ENCODE assay signal across 8 mouse cellular contexts in genomic region chr7:46846486-46847244, GRCm38 (mm10). TPM values are rescaled to one million over a fixed set of nuclear protein-coding genes. Genes with fewer than 3 reads are reported as not detected.
DNase-seq lines count a peak whose midpoint lies in the region; ATAC-seq and TF ChIP-seq lines count a peak whose summit lies in the region.

No protein-coding gene starts in this region.

- H3K4me3 ChIP-seq in C2C12 (ENCODE audit: insufficient read depth, poor library complexity, severe bottlenecking), result peak overlapping the region; percentile 72
- H3K4me3 ChIP-seq in embryonic facial prominence, embryonic 13.5 days, result peak overlapping the region; percentile 83
- peak overlapping the region; percentile 83 for H3K4me3 ChIP-seq in kidney, adult 2 months (ENCODE audit: insufficient read depth, low read depth, low read length)
- H3K4me3 ChIP-seq in midbrain, postnatal 0 days (ENCODE audit: low read depth, low read length), result peak overlapping the region; percentile 73

- under 1% methylated on average over 28 of the region's 28 CpGs for WGBS in embryonic facial prominence, embryonic 13.5 days
- WGBS in kidney, adult 2 months, result 2% methylated on average over 28 of the region's 28 CpGs
- WGBS in midbrain, postnatal 0 days, result 2% methylated on average over 28 of the region's 28 CpGs

- TF ChIP-seq POLR2A in kidney, adult 2 months (IDR thresholded peaks at IDR 0.05; ENCODE audit: low read depth, low read length), result no peak

- H3ac ChIP-seq in C2C12 (ENCODE audit: control insufficient read depth, insufficient read length, low read depth), result peak overlapping the region; percentile 70

- peak overlapping the region; percentile 98 for H3K27ac ChIP-seq in embryonic facial prominence, embryonic 13.5 days
- H3K27ac ChIP-seq in kidney, adult 2 months (ENCODE audit: insufficient read depth, low read depth, low read length), result peak overlapping the region; percentile 88
- H3K27ac ChIP-seq in midbrain, postnatal 0 days (ENCODE audit: low read depth, low read length), result peak overlapping the region; percentile 77

- ATAC-seq in embryonic facial prominence, embryonic 13.5 days (ENCODE audit: insufficient number of reproducible peaks, insufficient read depth, low FRiP score, low TSS enrichment, low read depth), result no peak
- ATAC-seq in midbrain, postnatal 0 days (ENCODE audit: low FRiP score), result peak; percentile 74

- H3K4me1 ChIP-seq in embryonic facial prominence, embryonic 13.5 days, result peaks cover 18% of the 10 kb centered on the region
- H3K4me1 ChIP-seq in kidney, adult 2 months (ENCODE audit: control insufficient read depth, insufficient read depth, low read length), result peaks cover 5% of the 10 kb centered on the region; the same call in 1 of the 2 replicates
- peaks cover 6% of the 10 kb centered on the region for H3K4me1 ChIP-seq in midbrain, postnatal 0 days (ENCODE audit: insufficient read depth, low read length)

- TF ChIP-seq CTCF in C2C12 (IDR thresholded peaks at IDR 0.05; ENCODE audit: control insufficient read depth, insufficient read depth, insufficient read length), result no peak
- TF ChIP-seq CTCF in kidney, adult 2 months (conservative IDR thresholded peaks at IDR 0.05; ENCODE audit: insufficient read depth, insufficient read length, low read depth, low read length), result peak; percentile 37
- TF ChIP-seq CTCF in midbrain, postnatal 0 days (IDR thresholded peaks at IDR 0.05), result peak; percentile 65

- H3K4me2 ChIP-seq in embryonic facial prominence, embryonic 13.5 days, result peak overlapping the region; percentile 88
- peak overlapping the region; percentile 90 for H3K4me2 ChIP-seq in midbrain, postnatal 0 days (ENCODE audit: low read depth, low read length, poor library complexity, severe bottlenecking)

- H3K36me3 ChIP-seq in C2C12 (ENCODE audit: control insufficient read depth, insufficient read depth), result peaks cover 42% of the 10 kb centered on the region
- H3K36me3 ChIP-seq in embryonic facial prominence, embryonic 13.5 days, result peaks cover 41% of the 10 kb centered on the region
- peaks cover 12% of the 10 kb centered on the region for H3K36me3 ChIP-seq in kidney, adult 2 months (ENCODE audit: control insufficient read depth, insufficient read depth, low read length)
- peaks cover 22% of the 10 kb centered on the region for H3K36me3 ChIP-seq in midbrain, postnatal 0 days (ENCODE audit: insufficient read depth, low read length)

- H3K27me3 ChIP-seq in C2C12 (ENCODE audit: control insufficient read depth, insufficient read depth, insufficient read length), result no peaks in the 10 kb centered on the region
- H3K27me3 ChIP-seq in embryonic facial prominence, embryonic 13.5 days, result no peaks in the 10 kb centered on the region
- no peaks in the 10 kb centered on the region for H3K27me3 ChIP-seq in kidney, adult 2 months (replicated peaks; ENCODE audit: control insufficient read depth, insufficient read depth, low read length)
- H3K27me3 ChIP-seq in midbrain, postnatal 0 days (ENCODE audit: insufficient read depth, low read length), result no peaks in the 10 kb centered on the region

- DNase-seq in adrenal gland, postnatal 36 days, result peak; percentile 50 to 69
- peak; percentile 67 for DNase-seq in heart, adult 8-10 months (ENCODE audit: low spot score)
- DNase-seq in kidney, adult 2 months, result peak; percentile 88
- peak; percentile 81 for DNase-seq in liver
- DNase-seq in midbrain, postnatal 0 days (ENCODE audit: low spot score), result peak; percentile 92
- peak; percentile 59 to 67 for DNase-seq in spleen, postnatal 36 days (ENCODE audit: low spot score in 2 of 2)

- H3K9me3 ChIP-seq in embryonic facial prominence, embryonic 13.5 days, result no peaks in the 10 kb centered on the region
- no peaks in the 10 kb centered on the region for H3K9me3 ChIP-seq in midbrain, postnatal 0 days (ENCODE audit: low read length)

- peaks cover 59% of the 10 kb centered on the region for H3K79me2 ChIP-seq in C2C12 (ENCODE audit: control insufficient read depth, insufficient read depth)

- H3K79me3 ChIP-seq in C2C12 (ENCODE audit: low read depth), result peaks cover 31% of the 10 kb centered on the region

- H3K9ac ChIP-seq in embryonic facial prominence, embryonic 13.5 days, result peak overlapping the region; percentile 96
- peak overlapping the region; percentile 84 for H3K9ac ChIP-seq in midbrain, postnatal 0 days (replicated peaks; ENCODE audit: low read length, poor library complexity, severe bottlenecking)

TF ChIP-seq in C2C12, 6 proteins besides CTCF, POLR2A, EP300 and RAD21:
- no peak for TF ChIP-seq USF1 (IDR thresholded peaks at IDR 0.05; ENCODE audit: low read depth)
- TF ChIP-seq MYOG (IDR thresholded peaks at IDR 0.05; ENCODE audit: control insufficient read depth, extremely low read depth, insufficient read length), result no peak
- TF ChIP-seq CEBPB (IDR thresholded peaks at IDR 0.05; ENCODE audit: low read depth), result no peak
- TF ChIP-seq FOSL1 (IDR thresholded peaks at IDR 0.05; ENCODE audit: insufficient read depth, low read length, poor library complexity, severe bottlenecking), result no peak
- no peak for TF ChIP-seq MAX (IDR thresholded peaks at IDR 0.05)
- no peak for TF ChIP-seq MYOD1 (IDR thresholded peaks at IDR 0.05; ENCODE audit: control insufficient read depth, insufficient read length, low read depth)

RNA-seq across cellular contexts. Expression of gene Ldha, which starts 5.4 kb away (rescaled TPM):
- polyA plus RNA-seq in C2C12 (2012; fragmentation: generic; extraction: Trizol), result 2,062 TPM
- 100 to 1,000 TPM; 439 to 497 TPM for total RNA-seq in adrenal gland, postnatal 36 days (2021)
- 1,326 and 1,347 TPM in 2 replicates for polyA plus RNA-seq in embryonic facial prominence, embryonic 13.5 days (2015; fragmentation: Nextera tagmentation; extraction: Ambion mirVana)
- 100 to 1,000 TPM; 719 to 878 (median 816) TPM for total RNA-seq in heart, adult 8-10 months (2022)
- polyA plus RNA-seq in kidney, adult 2 months (2012; rRNA removed), result 665 and 667 TPM in 2 replicates
- total RNA-seq in midbrain, postnatal 0 days (2014; rRNA removed), result 341 and 345 TPM in 2 replicates
- polyA plus RNA-seq in midbrain, postnatal 0 days (2015; fragmentation: Nextera tagmentation; extraction: Ambion mirVana), result 604 and 701 TPM in 2 replicates

RNA-seq across cellular contexts. Expression of gene Ldhc, which starts 14.3 kb away (rescaled TPM):
- polyA plus RNA-seq in C2C12 (2012; fragmentation: generic; extraction: Trizol), result not detected
- not detected for total RNA-seq in adrenal gland, postnatal 36 days (2021)
- not detected in 2 replicates for polyA plus RNA-seq in embryonic facial prominence, embryonic 13.5 days (2015; fragmentation: Nextera tagmentation; extraction: Ambion mirVana)
- total RNA-seq in heart, adult 8-10 months (2022), result not detected
- 0.42 and 0.67 TPM in 2 replicates for polyA plus RNA-seq in kidney, adult 2 months (2012; rRNA removed)
- not detected in 2 replicates for total RNA-seq in midbrain, postnatal 0 days (2014; rRNA removed)
- 0.22 and 0.32 TPM in 2 replicates for polyA plus RNA-seq in midbrain, postnatal 0 days (2015; fragmentation: Nextera tagmentation; extraction: Ambion mirVana)

RNA-seq across cellular contexts. Expression of gene Gtf2h1, which starts 50.8 kb away (rescaled TPM):
- polyA plus RNA-seq in C2C12 (2012; fragmentation: generic; extraction: Trizol), result 19.9 TPM
- total RNA-seq in adrenal gland, postnatal 36 days (2021), result 10 to 100 TPM; 41.2 to 41.4 TPM
- 50.8 and 53.6 TPM in 2 replicates for polyA plus RNA-seq in embryonic facial prominence, embryonic 13.5 days (2015; fragmentation: Nextera tagmentation; extraction: Ambion mirVana)
- 10 to 100 TPM; 13.7 to 18.5 (median 15.9) TPM for total RNA-seq in heart, adult 8-10 months (2022)
- polyA plus RNA-seq in kidney, adult 2 months (2012; rRNA removed), result 9.8 and 11.6 TPM in 2 replicates
- total RNA-seq in midbrain, postnatal 0 days (2014; rRNA removed), result 32.9 and 50.2 TPM in 2 replicates
- polyA plus RNA-seq in midbrain, postnatal 0 days (2015; fragmentation: Nextera tagmentation; extraction: Ambion mirVana), result 36.4 and 38.2 TPM in 2 replicates

RNA-seq across cellular contexts. Expression of gene Hps5, which starts 50.8 kb away (rescaled TPM):
- polyA plus RNA-seq in C2C12 (2012; fragmentation: generic; extraction: Trizol), result 8.3 TPM
- total RNA-seq in adrenal gland, postnatal 36 days (2021), result 10 to 100 TPM; 20.8 to 25.9 TPM
- polyA plus RNA-seq in embryonic facial prominence, embryonic 13.5 days (2015; fragmentation: Nextera tagmentation; extraction: Ambion mirVana), result 25.0 and 25.7 TPM in 2 replicates
- 10 to 100 TPM in 1 of 4 experiments, 1 to 10 TPM in 3; 8.0 to 10.3 (median 9.4) TPM for total RNA-seq in heart, adult 8-10 months (2022)
- polyA plus RNA-seq in kidney, adult 2 months (2012; rRNA removed), result 31.0 and 41.7 TPM in 2 replicates
- total RNA-seq in midbrain, postnatal 0 days (2014; rRNA removed), result 16.7 and 24.6 TPM in 2 replicates
- polyA plus RNA-seq in midbrain, postnatal 0 days (2015; fragmentation: Nextera tagmentation; extraction: Ambion mirVana), result 8.1 and 9.0 TPM in 2 replicates
